Mouse (Mus musculus): ENCODE data around the gene Ralbp1. TPM values are rescaled to one million over a fixed set of nuclear protein-coding genes. Genes with fewer than 3 reads are reported as not detected.
A peak's percentile ranks its signal among the peaks of the same experiment; 100 is the strongest.

Ralbp1 gene
- polyA plus RNA-seq, 1 experiment from 2014 or later = 61.3 TPM

DNA sequence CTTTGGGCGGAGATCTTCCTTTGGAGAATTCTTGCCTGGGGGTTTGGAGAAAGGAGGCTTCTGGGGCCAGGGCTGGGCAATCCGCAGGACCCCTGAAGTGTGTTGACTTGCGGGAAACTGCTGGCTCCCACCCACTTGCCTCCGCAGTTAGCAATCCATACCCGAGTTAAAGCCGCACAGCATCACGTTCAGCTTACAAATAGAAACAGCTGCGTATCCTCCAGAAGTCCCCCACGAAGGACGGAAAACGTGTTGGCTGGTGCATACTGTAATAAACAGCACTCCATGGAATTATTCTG lies 251 bp downstream of the Ralbp1 start:
- peak overlapping the region; percentile 99 for H3K4me3 ChIP-seq
- WGBS = 0% methylated on average over 11 of the region's 11 CpGs
- no peaks in the 10 kb centered on the region for H3K27me3 ChIP-seq (replicated peaks; ENCODE audit: low read depth, poor library complexity, severe bottlenecking)

DNA sequence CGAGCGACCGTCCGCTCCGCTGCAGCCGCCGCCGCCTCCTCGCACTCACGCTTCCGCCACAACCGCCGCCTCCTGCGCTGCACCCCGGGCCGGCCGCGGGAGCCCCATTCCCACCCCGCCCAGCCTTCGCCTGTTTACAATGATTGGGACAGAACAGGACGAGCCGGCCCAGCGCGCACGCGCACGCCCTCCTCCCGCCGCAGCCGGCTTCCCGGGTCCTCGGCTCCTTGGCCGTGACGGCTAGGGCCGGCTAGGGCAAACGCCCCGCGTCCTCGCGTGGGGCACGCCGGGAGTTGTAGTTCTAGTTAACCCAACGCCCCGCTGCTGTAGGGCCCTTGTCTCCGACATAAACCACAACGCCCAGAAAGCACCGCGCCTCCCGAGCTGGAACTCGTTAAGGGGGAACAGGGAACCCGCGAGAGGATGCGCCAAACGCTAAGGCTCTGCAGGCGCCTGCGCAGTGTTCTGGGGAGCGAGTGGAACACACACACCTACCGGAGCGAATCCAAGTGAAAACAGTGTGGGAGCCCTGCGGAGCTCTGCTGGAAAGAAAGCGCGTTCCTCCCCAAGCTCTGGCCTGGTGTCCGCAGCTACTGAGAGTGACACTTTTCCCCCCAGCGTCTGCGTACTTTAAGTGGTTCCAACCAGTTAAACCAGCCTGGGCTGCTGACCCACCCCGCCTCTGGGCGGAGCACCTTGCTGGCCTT lies 754 bp downstream of the Ralbp1 start:
- peaks cover 26% of the 10 kb centered on the region for H3K4me1 ChIP-seq
- peak; percentile 99 for DNase-seq (ENCODE audit: low spot score)
- under 1% methylated on average over 67 of the region's 67 CpGs for WGBS
- H3K9me3 ChIP-seq = no peaks in the 10 kb centered on the region
- H3K36me3 ChIP-seq (replicated peaks) = 0 out of 2 replicates have a peak, but pooled peaks cover 1% of the 10 kb centered on the region
- H3K27ac ChIP-seq (replicated peaks) = peak overlapping the region; percentile 90
- H3K4me3 ChIP-seq = peak overlapping the region; percentile 99
- H3K27me3 ChIP-seq (replicated peaks; ENCODE audit: low read depth, poor library complexity, severe bottlenecking) = no peaks in the 10 kb centered on the region

More for the DNA sequence above, 251 bp downstream of the Ralbp1 start:
- no peaks in the 10 kb centered on the region for H3K36me3 ChIP-seq (replicated peaks)
- no peak for DNase-seq (ENCODE audit: low spot score)
- H3K9me3 ChIP-seq = no peaks in the 10 kb centered on the region
- peak overlapping the region; percentile 90 for H3K27ac ChIP-seq (replicated peaks)
- peaks cover 26% of the 10 kb centered on the region for H3K4me1 ChIP-seq

DNA sequence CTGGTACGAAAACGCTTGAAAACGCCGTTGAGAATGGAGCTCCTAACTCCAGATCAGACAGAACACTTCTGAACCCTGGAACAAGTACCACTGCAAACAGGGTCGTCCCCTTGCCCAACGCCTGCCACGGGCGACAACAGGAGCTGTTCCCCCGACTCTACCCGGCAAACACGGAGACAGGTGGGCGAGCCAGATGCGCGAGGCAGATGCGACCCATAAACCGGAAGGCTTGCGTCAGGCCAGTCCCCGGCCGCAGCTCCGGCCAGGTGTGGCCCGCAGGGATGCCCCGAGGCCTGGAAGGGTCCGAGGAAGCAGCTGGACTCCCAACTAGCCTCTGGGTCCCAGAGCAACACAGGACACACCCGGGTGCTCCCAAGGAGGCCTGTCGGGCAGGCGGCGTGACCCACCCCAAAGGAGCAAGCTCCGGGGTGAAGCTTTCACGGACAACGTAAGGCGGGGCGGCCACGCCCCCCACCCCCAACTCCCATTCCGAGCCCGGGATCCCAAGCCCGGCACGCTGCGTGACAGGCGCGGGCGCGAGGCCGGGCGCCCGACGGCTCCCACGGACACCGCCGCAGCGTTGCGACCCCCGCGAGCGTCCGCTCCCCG lies 1.4 kb downstream of the Ralbp1 start:
- under 1% methylated on average over 55 of the region's 56 CpGs for WGBS
- no peaks in the 10 kb centered on the region for H3K27me3 ChIP-seq (replicated peaks; ENCODE audit: low read depth, poor library complexity, severe bottlenecking)
- DNase-seq (ENCODE audit: low spot score) = no peak
- peak overlapping the region; percentile 90 for H3K27ac ChIP-seq (replicated peaks)
- H3K36me3 ChIP-seq (replicated peaks) = 0 out of 2 replicates have a peak, but pooled peaks cover 2% of the 10 kb centered on the region
- no peaks in the 10 kb centered on the region for H3K9me3 ChIP-seq
- H3K4me1 ChIP-seq = peaks cover 26% of the 10 kb centered on the region
- H3K4me3 ChIP-seq = peak overlapping the region; percentile 99

DNA sequence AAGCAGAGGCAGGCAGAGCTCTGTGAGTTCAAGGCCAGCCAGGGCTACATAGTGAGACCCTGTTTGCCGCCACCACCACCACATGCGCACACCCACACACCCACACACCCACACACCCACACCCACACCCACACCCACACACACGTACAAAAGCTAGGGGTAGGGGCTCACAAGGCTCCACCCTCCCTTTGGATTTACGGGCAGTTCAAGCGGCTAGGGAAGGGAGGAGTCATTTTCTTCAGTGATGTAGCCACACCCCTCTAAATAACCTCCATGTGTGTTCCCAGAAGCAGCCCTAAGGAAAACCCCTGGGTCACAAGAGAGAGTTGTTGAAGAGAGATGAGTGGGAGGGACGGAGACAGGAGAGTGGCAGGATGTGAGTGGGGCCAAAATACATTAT lies 8.6 kb downstream of the Ralbp1 start:
- no peak for DNase-seq (ENCODE audit: low spot score)
- WGBS = 68% methylated on average over 6 of the region's 6 CpGs
- H3K27ac ChIP-seq (replicated peaks) = no peak overlapping the region
- no peaks in the 10 kb centered on the region for H3K9me3 ChIP-seq
- no peaks in the 10 kb centered on the region for H3K27me3 ChIP-seq (replicated peaks; ENCODE audit: low read depth, poor library complexity, severe bottlenecking)
- 0 out of 2 replicates have a peak, but pooled peaks cover 2% of the 10 kb centered on the region for H3K36me3 ChIP-seq (replicated peaks)
- H3K4me1 ChIP-seq = peaks cover 13% of the 10 kb centered on the region
- no peak overlapping the region for H3K4me3 ChIP-seq

DNA sequence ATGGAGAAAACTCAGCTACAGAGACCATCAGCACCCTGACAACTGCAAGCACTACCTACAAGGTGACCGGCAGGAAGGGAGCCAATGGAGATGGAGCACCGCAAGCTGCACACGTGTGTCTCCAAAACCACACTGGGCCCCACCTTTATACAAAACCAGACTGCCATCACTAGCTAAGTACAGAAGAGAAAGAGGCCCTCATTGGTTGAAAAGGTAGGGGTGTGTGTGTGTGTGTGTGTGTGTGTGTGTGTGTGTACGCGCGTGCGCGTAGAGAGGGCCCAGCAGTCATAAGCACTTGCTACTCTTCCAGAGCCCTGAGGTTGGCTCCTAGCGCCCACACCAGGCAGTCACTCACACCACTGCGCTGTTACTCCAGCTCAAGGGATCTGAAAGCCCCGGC lies 11.8 kb downstream of the Ralbp1 start:
- no peaks in the 10 kb centered on the region for H3K36me3 ChIP-seq (replicated peaks)
- no peaks in the 10 kb centered on the region for H3K9me3 ChIP-seq
- H3K4me3 ChIP-seq = no peak overlapping the region
- peaks cover 22% of the 10 kb centered on the region for H3K4me1 ChIP-seq
- H3K27me3 ChIP-seq (replicated peaks; ENCODE audit: low read depth, poor library complexity, severe bottlenecking) = no peaks in the 10 kb centered on the region
- no peak overlapping the region for H3K27ac ChIP-seq (replicated peaks)
- no peak for DNase-seq (ENCODE audit: low spot score)
- WGBS = 93% methylated on average over 11 of the region's 11 CpGs

DNA sequence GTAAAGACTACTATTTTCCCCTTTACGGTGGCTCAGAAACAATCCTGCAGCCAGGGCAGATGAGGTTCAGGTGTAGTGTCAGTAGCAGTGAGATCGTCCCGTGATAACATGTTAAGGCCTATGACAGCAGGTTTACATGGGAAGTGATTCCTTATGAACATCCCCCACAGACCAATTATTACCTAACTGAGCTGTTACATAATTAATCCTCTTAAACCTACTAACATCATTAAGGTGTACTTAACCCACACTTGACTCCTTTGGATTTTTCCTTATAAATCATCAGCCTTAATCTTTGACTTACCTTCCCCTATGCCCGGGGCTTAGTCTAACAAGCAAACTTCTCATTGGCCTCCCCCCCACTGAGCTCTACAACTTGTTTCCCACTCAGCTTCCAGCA lies 12.4 kb downstream of the Ralbp1 start:
- H3K27ac ChIP-seq (replicated peaks) = no peak overlapping the region
- no peak for DNase-seq (ENCODE audit: low spot score)
- 85% methylated on average over 4 of the region's 4 CpGs for WGBS
- no peaks in the 10 kb centered on the region for H3K9me3 ChIP-seq
- H3K36me3 ChIP-seq (replicated peaks) = no peaks in the 10 kb centered on the region
- peaks cover 22% of the 10 kb centered on the region for H3K4me1 ChIP-seq
- no peaks in the 10 kb centered on the region for H3K27me3 ChIP-seq (replicated peaks; ENCODE audit: low read depth, poor library complexity, severe bottlenecking)
- no peak overlapping the region for H3K4me3 ChIP-seq

DNA sequence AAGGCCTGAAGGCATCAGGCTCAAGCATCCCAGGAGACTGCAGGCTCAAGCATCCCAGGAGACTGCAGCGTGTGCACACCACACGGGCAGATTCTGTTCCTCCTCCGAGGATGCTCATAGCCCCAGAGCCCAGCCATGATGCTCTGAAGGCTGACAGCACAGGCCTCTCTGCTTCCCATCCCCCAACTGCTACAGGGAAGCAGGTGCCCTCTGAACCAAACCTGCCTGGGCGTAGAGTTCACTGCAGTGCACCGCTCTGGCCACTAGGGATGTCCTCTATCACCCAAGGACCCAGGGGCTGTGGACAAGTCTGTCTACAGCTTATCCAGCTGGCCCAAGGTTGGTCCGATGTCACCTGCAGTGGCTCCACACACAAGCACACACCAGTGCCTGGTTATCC lies 12.9 kb downstream of the Ralbp1 start:
- peak overlapping the region; percentile 35; the same call in 1 of the 2 replicates for H3K27ac ChIP-seq (replicated peaks)

DNA sequence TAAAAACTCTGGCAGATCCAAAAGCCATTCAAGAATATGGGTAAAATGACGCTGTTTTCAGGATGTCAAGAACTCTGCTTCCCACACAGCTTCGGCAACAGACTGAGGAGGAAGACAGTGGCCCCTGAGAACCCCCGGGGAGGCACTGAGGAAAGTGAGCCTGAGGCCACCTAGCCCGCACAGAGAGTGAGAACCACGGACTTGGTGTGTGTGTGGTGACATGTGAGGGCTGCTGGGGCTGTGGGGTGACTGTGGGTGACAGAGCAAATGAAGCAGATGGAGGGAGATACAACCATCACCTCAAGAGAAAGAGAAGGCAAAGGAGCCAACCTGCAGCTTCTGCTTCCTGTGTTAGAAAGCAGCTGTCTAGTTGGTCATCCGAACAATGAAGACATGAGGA lies 13.5 kb downstream of the Ralbp1 start:
- Histone ChIP-seq H3K27me3 (replicated peaks; ENCODE audit: low read depth, poor library complexity, severe bottlenecking) (no peaks in the 10 kb centered on the region), H3K36me3 (replicated peaks) (peaks cover 9% of the 10 kb centered on the region), H3K4me3 (no peak overlapping the region), H3K9me3 (no peaks in the 10 kb centered on the region), H3K27ac (replicated peaks) (peak overlapping the region; percentile 35), H3K4me1 (peaks cover 19% of the 10 kb centered on the region)
- 62% methylated on average over 6 of the region's 6 CpGs for WGBS
- no peak for DNase-seq (ENCODE audit: low spot score)

More for the DNA sequence above, 12.9 kb downstream of the Ralbp1 start:
- Histone ChIP-seq H3K4me1 (peaks cover 22% of the 10 kb centered on the region), H3K36me3 (replicated peaks) (peaks cover 3% of the 10 kb centered on the region), H3K27me3 (replicated peaks; ENCODE audit: low read depth, poor library complexity, severe bottlenecking) (no peaks in the 10 kb centered on the region), H3K9me3 (no peaks in the 10 kb centered on the region), H3K4me3 (no peak overlapping the region)
- 33% methylated on average over 6 of the region's 6 CpGs for WGBS
- DNase-seq (ENCODE audit: low spot score) = peak; percentile 66

DNA sequence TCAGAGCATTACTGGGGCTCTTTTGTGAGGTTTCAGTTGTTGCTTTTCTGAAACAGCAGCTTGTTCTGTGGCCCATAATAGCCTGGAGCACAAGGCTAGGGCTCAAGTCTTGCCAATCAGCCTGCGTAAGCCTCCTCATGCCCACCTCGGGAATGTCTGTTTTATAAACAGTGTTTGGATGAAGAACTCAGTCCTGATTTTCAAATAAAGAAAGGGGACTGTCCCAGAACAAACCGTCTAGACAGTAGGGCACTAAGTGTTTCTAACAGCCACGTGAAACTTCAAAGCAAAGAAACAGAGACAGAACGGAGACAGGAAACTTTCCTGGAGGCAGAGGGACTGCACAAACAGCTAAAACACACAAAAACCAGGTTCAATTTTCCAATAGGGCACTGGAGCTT lies 14.0 kb downstream of the Ralbp1 start:
- no peaks in the 10 kb centered on the region for H3K27me3 ChIP-seq (replicated peaks; ENCODE audit: low read depth, poor library complexity, severe bottlenecking)
- WGBS = 37% methylated on average over 5 of the region's 5 CpGs
- H3K36me3 ChIP-seq (replicated peaks) = peaks cover 12% of the 10 kb centered on the region
- H3K4me3 ChIP-seq = no peak overlapping the region
- H3K9me3 ChIP-seq = no peaks in the 10 kb centered on the region
- H3K4me1 ChIP-seq = peaks cover 17% of the 10 kb centered on the region
- peak overlapping the region; percentile 35; the same call in 1 of the 2 replicates for H3K27ac ChIP-seq (replicated peaks)
- no peak for DNase-seq (ENCODE audit: low spot score)

DNA sequence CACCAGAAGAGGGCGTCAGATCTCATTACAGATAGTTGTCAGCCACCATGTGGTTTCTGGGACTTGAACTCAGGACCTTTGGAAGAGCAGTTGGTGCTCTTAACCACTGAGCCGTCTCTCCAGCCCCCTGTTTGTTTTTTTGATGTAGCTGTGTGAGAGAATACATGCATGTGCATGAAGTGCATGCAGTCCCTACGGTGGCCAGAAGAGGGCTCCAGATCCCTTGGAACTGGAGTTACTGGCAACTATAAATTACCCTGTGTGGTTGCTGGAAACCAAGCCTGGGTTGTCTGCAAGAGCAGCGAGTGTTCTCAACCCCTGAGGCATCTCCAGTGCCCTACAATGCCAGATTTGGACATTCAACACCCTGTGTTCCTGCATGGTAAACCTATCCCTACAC lies 15.5 kb downstream of the Ralbp1 start:
- no peak overlapping the region for H3K27ac ChIP-seq (replicated peaks)
- H3K4me1 ChIP-seq = peaks cover 17% of the 10 kb centered on the region
- H3K36me3 ChIP-seq (replicated peaks) = peaks cover 19% of the 10 kb centered on the region
- no peaks in the 10 kb centered on the region for H3K9me3 ChIP-seq
- no peak overlapping the region for H3K4me3 ChIP-seq
- DNase-seq (ENCODE audit: low spot score) = peak; percentile 82
- WGBS = 49% methylated on average over 4 of the region's 4 CpGs
- H3K27me3 ChIP-seq (replicated peaks; ENCODE audit: low read depth, poor library complexity, severe bottlenecking) = no peaks in the 10 kb centered on the region

DNA sequence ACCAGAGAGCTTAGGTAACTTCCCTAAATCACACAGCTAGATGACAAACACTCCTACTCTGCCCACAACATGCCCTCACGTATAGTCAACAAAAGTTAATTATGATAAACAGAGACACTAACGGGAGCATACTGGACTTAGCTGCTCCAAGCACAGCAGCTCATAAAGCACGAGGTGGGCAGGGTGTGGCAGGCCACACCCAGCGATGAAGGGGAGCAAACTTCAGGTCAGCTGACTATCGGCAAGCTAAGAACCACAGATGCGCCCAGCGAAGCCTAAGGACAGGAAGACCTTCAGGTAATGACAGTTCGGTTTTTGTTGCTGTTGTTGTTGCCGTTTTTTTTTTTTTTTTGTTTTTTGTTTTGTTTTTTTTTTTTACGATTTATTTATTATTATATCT lies 15.9 kb downstream of the Ralbp1 start:
- WGBS = 87% methylated on average over 10 of the region's 10 CpGs

DNA sequence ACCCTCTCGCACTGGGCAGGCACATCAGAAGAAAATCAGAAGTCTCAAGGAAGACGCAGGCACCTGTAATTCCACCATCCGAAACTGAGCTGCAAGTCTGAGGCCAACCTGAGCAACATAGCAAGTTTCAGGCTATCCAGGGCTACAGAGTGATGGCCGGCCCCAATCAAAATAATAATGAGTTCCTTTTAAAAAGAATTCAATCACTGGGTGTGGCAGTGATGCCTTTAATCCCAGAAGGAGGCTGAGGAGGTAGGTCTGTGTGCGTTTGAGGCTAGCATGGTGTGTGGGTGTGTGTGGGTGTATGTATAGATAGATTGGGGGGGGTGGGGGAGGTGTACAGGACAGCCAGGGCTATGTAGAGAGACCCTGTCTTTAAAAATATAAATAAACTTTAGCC lies 17.6 kb downstream of the Ralbp1 start:
- peaks cover 30% of the 10 kb centered on the region for H3K36me3 ChIP-seq (replicated peaks)
- H3K27ac ChIP-seq (replicated peaks) = no peak overlapping the region
- no peaks in the 10 kb centered on the region for H3K27me3 ChIP-seq (replicated peaks; ENCODE audit: low read depth, poor library complexity, severe bottlenecking)
- H3K4me1 ChIP-seq = peaks cover 17% of the 10 kb centered on the region
- no peak for DNase-seq (ENCODE audit: low spot score)
- H3K9me3 ChIP-seq = no peaks in the 10 kb centered on the region
- H3K4me3 ChIP-seq = no peak overlapping the region
- 92% methylated on average over 5 of the region's 5 CpGs for WGBS

More for the DNA sequence above, 15.9 kb downstream of the Ralbp1 start:
- Histone ChIP-seq H3K36me3 (replicated peaks) (peaks cover 19% of the 10 kb centered on the region), H3K27me3 (replicated peaks; ENCODE audit: low read depth, poor library complexity, severe bottlenecking) (no peaks in the 10 kb centered on the region), H3K4me3 (no peak overlapping the region), H3K27ac (replicated peaks) (no peak overlapping the region), H3K4me1 (peaks cover 17% of the 10 kb centered on the region), H3K9me3 (no peaks in the 10 kb centered on the region)
- DNase-seq (ENCODE audit: low spot score) = no peak

DNA sequence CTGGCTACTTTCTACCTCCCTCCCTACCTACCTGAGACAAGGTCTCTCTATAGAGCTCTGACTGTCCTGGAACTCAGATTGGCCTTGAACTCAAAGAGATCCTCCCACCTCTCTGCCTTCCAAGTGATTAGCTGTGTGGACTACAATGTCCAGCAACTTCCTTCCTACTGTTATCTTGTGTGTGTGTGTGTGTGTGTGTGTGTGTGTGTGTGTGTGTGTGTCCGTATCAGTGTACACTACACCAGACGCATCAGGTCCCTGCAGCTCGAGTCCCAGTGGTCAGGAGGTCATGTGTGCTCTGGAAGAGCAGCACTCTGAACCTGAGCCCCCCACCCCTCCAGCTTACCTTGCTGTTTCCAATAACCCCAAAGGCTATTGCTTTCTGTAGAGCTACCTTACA lies 19.4 kb downstream of the Ralbp1 start:
- H3K36me3 ChIP-seq (replicated peaks) = peaks cover 37% of the 10 kb centered on the region
- no peak for DNase-seq (ENCODE audit: low spot score)
- 84% methylated on average over 3 of the region's 3 CpGs for WGBS
- no peaks in the 10 kb centered on the region for H3K9me3 ChIP-seq
- no peak overlapping the region for H3K4me3 ChIP-seq
- peaks cover under 1% of the 10 kb centered on the region; the same call in 1 of the 2 replicates for H3K4me1 ChIP-seq
- H3K27me3 ChIP-seq (replicated peaks; ENCODE audit: low read depth, poor library complexity, severe bottlenecking) = no peaks in the 10 kb centered on the region
- no peak overlapping the region for H3K27ac ChIP-seq (replicated peaks)
